Mouse (Mus musculus) layer of hippocampus, postnatal 10 days (tissue): ENCODE measurements around the gene Gps2. TPM values are rescaled to one million over a fixed set of nuclear protein-coding genes. Genes with fewer than 3 reads are reported as not detected.

ENCODE experiments used
- DNase-seq, 2 experiments: peaks; one replicate each; pipeline ENCODE4 v3.0.0; 2021; ENCODE audit warnings: low spot score in 2 of 2
- total RNA-seq, 2 experiments: library from RNA; stranded (reverse); gene quantifications; 2 replicates each; pipeline ENCODE4 v1.2.3; 2021

Gps2 gene
- total RNA-seq, 2 experiments from 2014 or later: 27.8 to 30.2 TPM

- DNase-seq: no peak
Observed at GRCm38 (mm10) chr11:69884663-69885062, 29.0 kb upstream of the Gps2 start.

- no peak for DNase-seq
Observed at GRCm38 (mm10) chr11:69886907-69887635, 26.6 kb upstream of the Gps2 start.

- peak; percentile 36 to 62 for DNase-seq
Observed at GRCm38 (mm10) chr11:69891482-69891881, 22.2 kb upstream of the Gps2 start.

- no peak for DNase-seq
Observed at GRCm38 (mm10) chr11:69894671-69895070, 19.0 kb upstream of the Gps2 start.

DNA sequence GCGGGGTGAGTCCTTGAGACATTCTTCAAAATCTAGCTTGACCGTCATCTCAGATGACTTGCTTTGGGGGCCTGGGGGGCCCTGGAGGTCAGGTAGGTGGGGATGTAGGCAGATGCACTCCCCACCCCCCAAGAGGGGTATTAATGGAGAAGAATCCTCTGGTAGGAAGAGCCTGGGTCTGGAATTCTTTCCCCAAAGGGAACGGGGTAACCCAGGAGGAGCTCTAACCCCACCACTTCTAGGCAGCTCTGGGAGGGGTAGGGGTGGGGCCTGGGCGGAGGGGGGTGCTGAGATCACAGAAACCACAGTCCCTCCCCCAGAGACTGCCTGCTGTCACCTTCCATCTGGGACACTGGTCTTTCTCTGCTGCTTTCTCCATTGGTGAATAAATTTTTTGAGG, 18.4 kb upstream of the Gps2 start, which contains the start of gene Acap1:
Gene Acap1 (minus strand): TSS at position 249 of the 400 bp plus-strand sequence.
- DNase-seq: no peak

- no peak for DNase-seq
Observed at GRCm38 (mm10) chr11:69899870-69900269, 13.8 kb upstream of the Gps2 start.

- peak; percentile 80 to 86 for DNase-seq
Observed at GRCm38 (mm10) chr11:69900471-69901405, 12.9 kb upstream of the Gps2 start, which contains the start of the genes 2810408A11Rik and Neurl4. 2810408A11Rik (minus strand) TSS chr11:69900987. Neurl4 (plus strand) TSS chr11:69901072.

- peak; percentile 95 for DNase-seq
Observed at GRCm38 (mm10) chr11:69901406-69901846, 12.3 kb upstream of the Gps2 start.

DNA sequence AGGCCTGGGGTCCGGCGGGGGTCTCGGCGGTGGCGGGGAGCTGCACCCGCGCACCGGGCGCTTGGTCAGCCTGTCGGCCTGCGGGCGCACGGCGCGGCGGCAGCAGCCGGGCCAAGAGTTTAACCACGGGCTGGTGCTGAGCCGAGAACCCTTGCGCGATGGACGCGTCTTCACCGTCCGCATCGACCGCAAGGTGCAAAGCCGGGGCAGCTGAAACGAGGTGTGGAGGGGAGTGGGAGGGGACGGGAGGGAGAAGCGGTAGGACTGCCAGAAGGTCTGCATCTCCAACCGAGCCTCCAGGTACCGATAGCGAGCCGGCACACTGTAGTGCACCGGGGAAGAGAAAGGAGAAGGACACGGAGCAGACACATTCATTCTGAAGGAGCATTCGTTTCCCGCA, 11.7 kb upstream of the Gps2 start:
- peak in 1 of 2 experiments; percentile 30 for DNase-seq

- DNase-seq: no peak
Observed at GRCm38 (mm10) chr11:69902972-69903371, 10.7 kb upstream of the Gps2 start.

DNA sequence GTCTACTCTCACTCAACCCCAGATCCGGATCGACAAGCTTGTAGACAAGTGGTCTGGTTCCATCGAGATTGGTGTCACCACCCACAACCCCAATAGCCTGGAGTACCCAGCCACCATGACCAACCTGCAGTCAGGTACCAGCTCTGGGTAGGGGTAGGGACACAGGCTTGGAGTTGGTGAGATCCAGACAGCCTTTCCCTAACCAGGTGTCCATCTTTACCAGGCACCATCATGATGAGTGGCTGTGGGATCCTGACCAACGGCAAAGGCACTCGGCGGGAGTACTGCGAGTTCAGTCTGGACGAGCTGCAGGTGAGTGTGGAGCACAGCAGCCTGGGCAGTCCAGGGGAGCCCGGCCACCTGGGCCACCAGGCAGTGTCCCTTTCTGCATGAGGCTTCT, 9.4 kb upstream of the Gps2 start:
- no peak for DNase-seq

DNA sequence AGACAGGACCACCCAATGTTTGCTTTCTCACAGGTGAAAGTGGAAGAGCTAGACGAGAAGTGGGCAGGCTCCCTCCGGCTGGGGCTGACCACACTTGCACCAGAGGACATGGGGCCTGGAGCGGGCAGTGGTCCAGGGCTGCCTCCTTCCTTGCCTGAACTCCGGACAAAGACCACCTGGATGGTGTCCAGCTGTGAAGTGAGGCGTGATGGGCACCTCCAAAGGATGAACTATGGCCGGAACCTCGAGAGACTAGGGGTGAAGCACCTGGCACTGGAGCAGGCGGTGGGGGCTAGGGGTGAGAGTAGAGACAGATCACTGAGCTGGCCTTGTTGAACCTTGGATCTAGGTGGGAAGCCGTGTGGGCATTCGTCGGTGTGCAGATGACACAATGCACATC, 5.0 kb upstream of the Gps2 start:
- no peak for DNase-seq

DNA sequence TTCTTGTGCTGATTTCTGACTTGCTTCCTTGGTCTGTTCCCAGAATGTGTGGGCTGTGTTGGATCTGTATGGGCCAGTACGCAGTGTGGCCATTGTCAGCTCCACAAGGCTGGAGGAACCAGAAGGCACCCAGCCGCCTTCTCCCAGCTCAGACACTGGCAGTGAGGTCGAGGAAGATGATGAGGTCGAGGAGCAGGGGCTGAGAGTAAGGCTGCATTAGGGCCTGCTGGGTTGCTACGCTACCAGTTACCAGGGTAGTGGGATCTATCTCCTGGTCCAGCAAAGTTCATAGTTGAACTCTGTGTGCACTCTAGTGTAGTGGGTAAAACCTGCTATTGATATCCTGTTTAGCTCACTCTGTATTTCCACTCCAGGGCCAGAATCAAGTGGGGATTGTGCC, 4.5 kb upstream of the Gps2 start:
- DNase-seq: no peak

- DNase-seq: no peak
Observed at GRCm38 (mm10) chr11:69910177-69910576, 3.5 kb upstream of the Gps2 start.

- DNase-seq: no peak
Observed at GRCm38 (mm10) chr11:69910781-69911560, 2.7 kb upstream of the Gps2 start.

- no peak for DNase-seq
Observed at GRCm38 (mm10) chr11:69911701-69912100, 2.0 kb upstream of the Gps2 start.

DNA sequence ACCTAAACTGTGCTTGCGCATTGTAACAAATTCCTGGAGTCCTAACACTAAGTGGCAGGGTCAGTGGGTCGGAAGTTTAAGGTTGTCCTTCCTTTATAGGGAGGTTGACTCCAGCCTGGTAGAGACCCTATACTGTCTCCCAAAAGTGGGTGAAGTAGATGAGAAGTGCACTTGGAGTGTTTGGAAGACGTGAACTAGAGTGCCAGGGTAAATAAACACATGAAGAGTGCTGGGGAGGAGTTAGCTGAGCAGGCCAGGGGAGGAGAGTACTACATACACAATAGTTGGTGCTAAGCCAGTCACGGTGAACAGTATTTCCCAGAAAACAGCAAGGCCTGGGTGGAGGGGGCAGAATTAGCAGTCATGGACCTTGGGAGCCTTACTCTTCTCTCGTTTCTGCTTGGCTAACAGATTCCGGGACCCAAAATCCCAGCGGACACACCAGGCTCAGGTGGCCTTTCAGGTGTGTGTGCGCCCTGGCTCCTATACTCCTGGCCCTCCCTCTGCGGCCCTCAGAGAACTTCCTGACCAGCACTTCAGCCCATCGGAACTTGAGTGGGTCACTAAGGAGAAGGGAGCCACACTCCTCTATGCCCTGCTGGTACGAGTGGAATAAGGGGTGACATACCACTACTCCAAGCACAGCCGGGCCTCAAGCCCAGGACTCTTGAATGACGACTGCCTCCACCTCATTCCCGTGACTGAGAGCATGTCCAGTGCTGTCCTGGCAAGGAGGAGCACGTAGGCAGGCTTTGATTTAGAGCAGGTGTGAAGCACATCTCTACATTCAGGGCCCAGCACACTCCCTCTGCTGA, 765 bp upstream of the Gps2 start:
- DNase-seq: no peak

GRCm38 (mm10) chr11:69914372-69914764, 680 bp downstream of the Gps2 start:
- no peak for DNase-seq

- DNase-seq: no peak
Observed at GRCm38 (mm10) chr11:69914917-69915430, 1.3 kb downstream of the Gps2 start.
